Mouse (Mus musculus): ENCODE data around the gene Hes1. TPM values are rescaled to one million over a fixed set of nuclear protein-coding genes. Genes with fewer than 3 reads are reported as not detected.

Gene Hes1
- polyA plus RNA-seq, 1 experiment, result 35.8 TPM

DNA sequence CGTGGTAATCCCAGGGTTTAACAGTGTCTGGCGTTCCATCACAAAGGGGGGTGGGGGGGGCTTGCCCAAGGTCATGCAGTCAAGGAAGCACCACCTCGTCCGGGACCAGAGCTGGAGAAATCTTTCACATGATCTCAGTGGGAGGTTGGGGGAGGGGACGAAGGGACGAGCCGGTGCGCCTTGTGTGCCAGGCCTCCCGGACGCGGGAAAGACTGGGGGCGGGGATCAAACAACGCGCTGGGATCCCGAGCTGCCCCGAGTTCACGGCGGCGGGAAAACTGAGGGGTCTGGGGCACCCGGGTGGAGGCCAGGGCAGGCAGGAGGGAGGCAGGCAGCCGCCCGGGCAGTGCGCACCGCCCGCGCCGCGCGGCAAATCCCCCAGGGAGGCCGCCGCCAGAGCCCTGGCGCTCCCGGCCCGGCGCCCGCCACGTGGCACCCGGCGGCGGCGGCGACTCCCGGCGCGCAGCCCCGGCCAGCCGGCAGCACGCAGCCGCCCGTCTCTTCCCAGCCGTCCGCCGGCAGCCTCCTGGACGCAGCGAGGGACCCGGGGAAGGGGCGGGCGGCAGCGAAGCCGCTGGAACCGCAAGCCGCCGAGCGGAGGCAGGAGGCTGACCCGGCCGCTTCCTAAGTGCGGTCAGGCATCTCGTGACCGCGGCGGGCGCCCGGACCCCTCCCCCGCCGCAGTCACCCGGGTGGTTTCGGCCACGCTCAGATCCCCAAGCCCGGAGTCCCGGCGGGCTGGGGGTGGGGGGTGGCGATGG is 883 bp upstream of the Hes1 start:
- peaks cover 23% of the 10 kb centered on the region for H3K79me2 ChIP-seq (ENCODE audit: control insufficient read depth, insufficient read depth)
- peak overlapping the region; percentile 48 for H3ac ChIP-seq (ENCODE audit: control insufficient read depth, insufficient read length)
- peak overlapping the region; percentile 99 for H3K4me3 ChIP-seq
- H3K4me2 ChIP-seq (ENCODE audit: low read depth), result peak overlapping the region; percentile 80
- H3K36me3 ChIP-seq (ENCODE audit: control insufficient read depth, insufficient read depth), result no peaks in the 10 kb centered on the region
- H3K27me3 ChIP-seq (ENCODE audit: control insufficient read depth, insufficient read depth, insufficient read length), result no peaks in the 10 kb centered on the region
- TF ChIP-seq POLR2A (IDR thresholded peaks at IDR 0.05; ENCODE audit: insufficient read length, low read depth) (peak; percentile 23), REST (IDR thresholded peaks at IDR 0.05; ENCODE audit: insufficient read depth, insufficient read length) (no peak)

DNA sequence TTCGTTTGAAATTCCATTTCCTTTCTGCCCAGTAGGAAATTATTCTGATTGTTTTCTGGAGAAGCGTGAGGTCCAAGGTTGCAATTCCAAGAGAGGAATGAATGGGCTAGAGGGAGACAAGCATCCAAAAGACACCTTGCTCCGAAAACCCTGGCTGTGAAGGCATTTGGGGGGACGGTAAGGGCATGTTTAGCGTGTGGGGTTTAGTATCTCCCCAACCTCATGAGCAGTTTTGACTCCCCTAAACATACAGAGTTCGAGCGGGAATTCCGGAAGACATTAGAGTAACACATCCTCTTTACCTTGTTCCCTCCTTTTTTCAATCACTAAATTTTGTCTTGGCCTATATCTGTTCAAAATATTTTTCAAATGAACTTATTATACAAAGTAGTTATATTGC is 429 bp downstream of the Hes1 start:
- Histone ChIP-seq H3ac (ENCODE audit: control insufficient read depth, insufficient read length) (no peak overlapping the region), H3K27me3 (ENCODE audit: control insufficient read depth, insufficient read depth, insufficient read length) (no peaks in the 10 kb centered on the region), H3K4me2 (ENCODE audit: low read depth) (peak overlapping the region; percentile 99), H3K4me3 (peak overlapping the region; percentile 99), H3K79me2 (ENCODE audit: control insufficient read depth, insufficient read depth) (peaks cover 29% of the 10 kb centered on the region), H3K36me3 (ENCODE audit: control insufficient read depth, insufficient read depth) (no peaks in the 10 kb centered on the region)
- no peak for TF ChIP-seq E2F4 (IDR thresholded peaks at IDR 0.05; ENCODE audit: insufficient read depth)
- TF ChIP-seq SRF (IDR thresholded peaks at IDR 0.05; ENCODE audit: control insufficient read depth, insufficient read length, low read depth), result no peak
- no peak for TF ChIP-seq TCF3 (IDR thresholded peaks at IDR 0.05; ENCODE audit: insufficient read length, low read depth)
- TF ChIP-seq MYOG (IDR thresholded peaks at IDR 0.05; ENCODE audit: control insufficient read depth in 1 of 3, insufficient read depth in 1 of 3, insufficient read length in 2 of 3, low read depth in 2 of 3), result no peak
- no peak for TF ChIP-seq REST (IDR thresholded peaks at IDR 0.05; ENCODE audit: insufficient read depth, insufficient read length)
- TF ChIP-seq POLR2A (IDR thresholded peaks at IDR 0.05; ENCODE audit: insufficient read length, low read depth), result no peak
- TF ChIP-seq TCF12 (IDR thresholded peaks at IDR 0.05; ENCODE audit: insufficient read depth, poor library complexity, severe bottlenecking), result no peak
- no peak for TF ChIP-seq CEBPB (IDR thresholded peaks at IDR 0.05; ENCODE audit: insufficient read depth, poor library complexity, severe bottlenecking)

- no peaks in the 10 kb centered on the region for H3K36me3 ChIP-seq (ENCODE audit: control insufficient read depth, insufficient read depth)
- TF ChIP-seq REST (IDR thresholded peaks at IDR 0.05; ENCODE audit: insufficient read depth, insufficient read length) (peak; percentile 63), USF1 (IDR thresholded peaks at IDR 0.05; ENCODE audit: low read depth) (no peak), E2F4 (IDR thresholded peaks at IDR 0.05; ENCODE audit: insufficient read depth) (no peak), POLR2AphosphoS2 (IDR thresholded peaks at IDR 0.05; ENCODE audit: insufficient read length, low read depth) (peak; percentile 96), POLR2A (IDR thresholded peaks at IDR 0.05; ENCODE audit: insufficient read length, low read depth) (peak; percentile 92)
- no peak overlapping the region for H3ac ChIP-seq (ENCODE audit: control insufficient read depth, insufficient read length)
- H3K4me2 ChIP-seq (ENCODE audit: low read depth), result peak overlapping the region; percentile 99
- peak overlapping the region; percentile 99 for H3K4me3 ChIP-seq
- peaks cover 29% of the 10 kb centered on the region for H3K79me2 ChIP-seq (ENCODE audit: control insufficient read depth, insufficient read depth)
- no peaks in the 10 kb centered on the region for H3K27me3 ChIP-seq (ENCODE audit: control insufficient read depth, insufficient read depth, insufficient read length)
Observed at GRCm38 (mm10) chr16:30065077-30065476, 893 bp downstream of the Hes1 start.

GRCm38 (mm10) chr16:30065537-30066183 is 1.5 kb downstream of the Hes1 start:
- peaks cover 29% of the 10 kb centered on the region for H3K79me2 ChIP-seq (ENCODE audit: control insufficient read depth, insufficient read depth)
- H3K36me3 ChIP-seq (ENCODE audit: control insufficient read depth, insufficient read depth), result no peaks in the 10 kb centered on the region
- peak overlapping the region; percentile 40 for H3ac ChIP-seq (ENCODE audit: control insufficient read depth, insufficient read length)
- peak overlapping the region; percentile 99 for H3K4me3 ChIP-seq
- no peak for TF ChIP-seq CEBPB (IDR thresholded peaks at IDR 0.05; ENCODE audit: insufficient read depth, poor library complexity, severe bottlenecking)
- no peak for TF ChIP-seq REST (IDR thresholded peaks at IDR 0.05; ENCODE audit: insufficient read depth, insufficient read length)
- no peak for TF ChIP-seq TCF12 (IDR thresholded peaks at IDR 0.05; ENCODE audit: insufficient read depth, poor library complexity, severe bottlenecking)
- TF ChIP-seq POLR2AphosphoS2 (IDR thresholded peaks at IDR 0.05; ENCODE audit: insufficient read length, low read depth), result no peak
- TF ChIP-seq MAX (IDR thresholded peaks at IDR 0.05; ENCODE audit: low read depth), result no peak
- no peak for TF ChIP-seq TCF3 (IDR thresholded peaks at IDR 0.05; ENCODE audit: insufficient read length, low read depth)
- TF ChIP-seq SRF (IDR thresholded peaks at IDR 0.05; ENCODE audit: control insufficient read depth, insufficient read length, low read depth), result no peak
- TF ChIP-seq POLR2A (IDR thresholded peaks at IDR 0.05; ENCODE audit: insufficient read length, low read depth), result no peak
- TF ChIP-seq USF1 (IDR thresholded peaks at IDR 0.05; ENCODE audit: low read depth), result no peak
- TF ChIP-seq MYOD1 (IDR thresholded peaks at IDR 0.05; ENCODE audit: control insufficient read depth in 1 of 3, insufficient read length in 2 of 3, low read depth in 2 of 3), result no peak
- TF ChIP-seq E2F4 (IDR thresholded peaks at IDR 0.05; ENCODE audit: insufficient read depth), result no peak
- TF ChIP-seq MYOG (IDR thresholded peaks at IDR 0.05; ENCODE audit: control insufficient read depth in 1 of 3, insufficient read depth in 1 of 3, insufficient read length in 2 of 3, low read depth in 2 of 3), result no peak
- no peaks in the 10 kb centered on the region for H3K27me3 ChIP-seq (ENCODE audit: control insufficient read depth, insufficient read depth, insufficient read length)
- peak overlapping the region; percentile 67 for H3K4me2 ChIP-seq (ENCODE audit: low read depth)

- Histone ChIP-seq H3K79me2 (ENCODE audit: control insufficient read depth, insufficient read depth) (peaks cover 29% of the 10 kb centered on the region), H3ac (ENCODE audit: control insufficient read depth, insufficient read length) (peak overlapping the region; percentile 40), H3K4me3 (peak overlapping the region; percentile 99), H3K27me3 (ENCODE audit: control insufficient read depth, insufficient read depth, insufficient read length) (no peaks in the 10 kb centered on the region), H3K4me2 (ENCODE audit: low read depth) (peak overlapping the region; percentile 67), H3K36me3 (ENCODE audit: control insufficient read depth, insufficient read depth) (no peaks in the 10 kb centered on the region)
- TF ChIP-seq SRF (IDR thresholded peaks at IDR 0.05; ENCODE audit: control insufficient read depth, insufficient read length, low read depth), result no peak
- no peak for TF ChIP-seq CEBPB (IDR thresholded peaks at IDR 0.05; ENCODE audit: insufficient read depth, poor library complexity, severe bottlenecking)
- TF ChIP-seq MYOD1 (IDR thresholded peaks at IDR 0.05; ENCODE audit: control insufficient read depth in 1 of 3, insufficient read length in 2 of 3, low read depth in 2 of 3), result peak in 1 of 3 experiments; percentile 10
- TF ChIP-seq USF1 (IDR thresholded peaks at IDR 0.05; ENCODE audit: low read depth), result no peak
- no peak for TF ChIP-seq REST (IDR thresholded peaks at IDR 0.05; ENCODE audit: insufficient read depth, insufficient read length)
- peak; percentile 2 for TF ChIP-seq POLR2A (IDR thresholded peaks at IDR 0.05; ENCODE audit: insufficient read length, low read depth)
- no peak for TF ChIP-seq MYOG (IDR thresholded peaks at IDR 0.05; ENCODE audit: control insufficient read depth in 1 of 3, insufficient read depth in 1 of 3, insufficient read length in 2 of 3, low read depth in 2 of 3)
Observed at GRCm38 (mm10) chr16:30066184-30066851, 2.1 kb downstream of the Hes1 start.
